Mouse (Mus musculus) brain, embryonic 14.5 days (tissue): ENCODE results near the gene Zfp534.
"Not testable (repeated sequence)": the region's sequence is repeated elsewhere in the genome, so short reads cannot be mapped to it uniquely, and the experiment has no call there.

Source experiments
- CTCF ChIP-seq: fragments of 200-500 bp; IDR thresholded peaks from 2 replicates; pipeline ENCODE4 v1.5.1; 2012; ENCODE audit warnings: inconsistent platforms, mild to moderate bottlenecking, moderate library complexity, borderline replicate concordance; ENCODE audit not compliant: insufficient read depth, insufficient read length; ENCODE audit errors: extremely low read depth
- POLR2A ChIP-seq: fragments of 200-500 bp; IDR thresholded peaks from 2 replicates; pipeline ENCODE4 v1.6.1; 2012; ENCODE audit warnings: mild to moderate bottlenecking, inconsistent platforms, borderline replicate concordance; ENCODE audit not compliant: poor library complexity, insufficient read depth, insufficient read length, severe bottlenecking; ENCODE audit errors: extremely low read depth

DNA sequence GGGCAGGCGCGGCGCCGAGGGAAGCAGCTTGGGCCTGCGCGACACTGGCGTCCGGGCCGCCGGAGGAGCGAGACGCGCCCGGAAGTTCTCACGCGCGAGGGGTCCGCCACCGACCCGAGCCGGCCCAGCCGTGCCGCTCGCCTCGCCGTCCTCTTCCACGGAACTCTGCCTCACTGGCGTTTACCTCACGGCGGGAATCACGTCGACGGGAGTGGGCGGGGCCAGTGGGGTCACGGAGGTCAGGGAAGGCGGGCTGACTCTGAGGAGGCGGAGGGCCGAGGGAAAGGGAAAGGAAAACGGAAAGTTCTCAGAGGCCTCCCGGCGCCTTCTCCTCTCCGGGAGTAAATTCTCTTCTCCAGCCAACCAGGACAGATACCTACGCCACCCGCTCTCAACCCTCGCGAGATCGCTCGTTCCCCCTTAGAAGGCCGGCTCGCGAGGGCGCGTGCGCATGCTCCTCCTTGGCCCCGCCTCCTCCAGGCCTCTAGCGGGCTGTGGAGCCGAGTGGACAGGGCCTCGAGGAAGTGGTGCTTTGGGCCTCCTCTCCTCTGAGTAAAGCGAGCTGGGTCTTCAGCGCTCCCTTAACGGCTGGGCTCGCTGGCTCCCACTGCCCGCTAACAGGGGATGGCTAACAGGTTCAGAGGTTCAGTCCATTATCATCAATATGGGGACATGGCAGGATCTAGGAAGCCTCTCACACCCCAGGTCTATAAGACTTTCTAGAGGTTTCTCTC is 36.5 kb upstream of the Zfp534 start:
- TF ChIP-seq CTCF, POLR2A: not testable (repeated sequence)
